Mouse (Mus musculus) right cerebral cortex, postnatal 4 days (tissue): ENCODE measurements around the gene Parp16.
"Not testable (repeated sequence)": the region's sequence is repeated elsewhere in the genome, so short reads cannot be mapped to it uniquely, and the experiment has no call there.

Experiments
- DNase-seq: peaks from one replicate; pipeline ENCODE4 v3.0.0-alpha.2; 2022

Parp16 gene

GRCm38 (mm10) chr9:65208293-65209179 is 13.4 kb downstream of the Parp16 start:
- no peak for DNase-seq

GRCm38 (mm10) chr9:65211598-65211997 is 16.4 kb downstream of the Parp16 start:
- no peak for DNase-seq

GRCm38 (mm10) chr9:65214425-65214777 is 19.2 kb downstream of the Parp16 start:
- no peak for DNase-seq

- peak; percentile 82 for DNase-seq
Observed at GRCm38 (mm10) chr9:65214778-65215493, 19.8 kb downstream of the Parp16 start.

GRCm38 (mm10) chr9:65215494-65216126 is 20.5 kb downstream of the Parp16 start:
- no peak for DNase-seq

GRCm38 (mm10) chr9:65216972-65217371 is 21.8 kb downstream of the Parp16 start:
- DNase-seq, result no peak

GRCm38 (mm10) chr9:65217661-65218060 is 22.5 kb downstream of the Parp16 start:
- DNase-seq, result no peak

GRCm38 (mm10) chr9:65218916-65219315 is 23.8 kb downstream of the Parp16 start:
- DNase-seq, result no peak

GRCm38 (mm10) chr9:65220398-65220797 is 25.2 kb downstream of the Parp16 start:
- not testable (repeated sequence) for DNase-seq

GRCm38 (mm10) chr9:65223927-65224326 is 28.8 kb downstream of the Parp16 start:
- no peak for DNase-seq

GRCm38 (mm10) chr9:65225795-65226194 is 30.6 kb downstream of the Parp16 start:
- DNase-seq, result peak; percentile 15

GRCm38 (mm10) chr9:65230250-65230649 is 35.1 kb downstream of the Parp16 start:
- no peak for DNase-seq

GRCm38 (mm10) chr9:65231284-65231683 is 36.1 kb downstream of the Parp16 start:
- DNase-seq, result no peak

GRCm38 (mm10) chr9:65233243-65233985 is 38.3 kb downstream of the Parp16 start:
- DNase-seq, result no peak

- DNase-seq, result no peak
Observed at GRCm38 (mm10) chr9:65234734-65235133, 39.6 kb downstream of the Parp16 start.

GRCm38 (mm10) chr9:65235601-65236000 is 40.4 kb downstream of the Parp16 start:
- no peak for DNase-seq

GRCm38 (mm10) chr9:65237616-65238015 is 42.5 kb downstream of the Parp16 start:
- no peak for DNase-seq

GRCm38 (mm10) chr9:65238191-65238760 is 43.1 kb downstream of the Parp16 start:
- DNase-seq, result no peak

GRCm38 (mm10) chr9:65239176-65239575 is 44.0 kb downstream of the Parp16 start:
- DNase-seq, result no peak

- no peak for DNase-seq
Observed at GRCm38 (mm10) chr9:65239731-65240130, 44.6 kb downstream of the Parp16 start.

- DNase-seq, result no peak
Observed at GRCm38 (mm10) chr9:65240587-65240986, 45.4 kb downstream of the Parp16 start.

- no peak for DNase-seq
Observed at GRCm38 (mm10) chr9:65241973-65242372, 46.8 kb downstream of the Parp16 start.

- DNase-seq, result no peak
Observed at GRCm38 (mm10) chr9:65243249-65243648, 48.1 kb downstream of the Parp16 start.
